Mouse (Mus musculus) olfactory bulb, adult 2 months (tissue): ENCODE measurements around the gene Il20rb. TPM values are rescaled to one million over a fixed set of nuclear protein-coding genes. Genes with fewer than 3 reads are reported as not detected.

Experiments
- H3K27ac ChIP-seq: fragments of 200-500 bp; 2 replicates; pipeline ENCODE4 v1.5.1; 2012; ENCODE audit warnings: low read depth, low read length; ENCODE audit not compliant: insufficient read depth
- H3K4me1 ChIP-seq: fragments of 200-500 bp; 2 replicates; pipeline ENCODE4 v1.6.1; 2012; ENCODE audit warnings: low read length; ENCODE audit not compliant: control insufficient read depth, insufficient read depth
- H3K4me3 ChIP-seq: fragments of 200-500 bp; 2 replicates; pipeline ENCODE4 v1.5.1; 2012; ENCODE audit warnings: mild to moderate bottlenecking, low read depth, low read length, moderate library complexity; ENCODE audit not compliant: insufficient read depth
- CTCF ChIP-seq: fragments of 200-500 bp; IDR thresholded peaks from 2 replicates; pipeline ENCODE4 v1.5.1; 2012; ENCODE audit warnings: low read depth, mild to moderate bottlenecking, low read length, moderate library complexity; ENCODE audit not compliant: insufficient read depth
- POLR2A ChIP-seq: fragments of 200-500 bp; IDR thresholded peaks from 2 replicates; pipeline ENCODE4 v1.6.1; 2012; ENCODE audit warnings: mild to moderate bottlenecking, low read depth, low read length, moderate library complexity; ENCODE audit not compliant: insufficient read depth
- WGBS: fragments of 180-500 bp; shearing (Covaris S2); methylation state at CpG from one replicate; pipeline ENCODE4 v1.1.7; 2018; 5-methylcytosine and 5-hydroxymethylcytosine counted together
- polyA plus RNA-seq: library from polyadenylated mRNA; stranded (reverse); fragments of >200 nt; gene quantifications from 2 replicates; pipeline ENCODE4 v1.2.4, GENCODE M21; 2012; ENCODE audit warnings: low replicate concordance; ENCODE audit not compliant: missing spikeins, insufficient read depth, insufficient read length

Gene Il20rb
- polyA plus RNA-seq, 1 experiment: not detected

DNA sequence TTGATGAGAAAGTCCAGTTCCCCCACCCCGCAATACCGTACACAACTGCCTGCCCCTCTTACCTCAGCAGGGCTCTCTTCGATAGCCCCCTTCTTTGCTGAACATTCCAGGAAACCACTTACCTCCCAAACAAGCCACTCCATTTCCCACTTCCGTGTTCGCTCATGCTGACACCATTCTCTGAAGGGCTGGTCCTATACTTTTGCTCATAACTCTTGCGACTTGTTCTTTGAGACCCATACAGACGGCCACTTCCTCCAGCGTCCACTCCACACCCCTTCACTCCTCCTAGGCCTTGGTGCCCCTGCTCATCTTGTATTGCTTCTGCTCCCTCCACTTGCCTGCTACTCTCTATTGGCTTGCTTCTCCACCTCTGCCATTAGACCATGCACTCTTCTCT, 67.5 kb downstream of the Il20rb start:
- 92% methylated on average over 8 of the region's 8 CpGs for WGBS
- H3K4me1 ChIP-seq: no peaks in the 10 kb centered on the region
- no peak overlapping the region for H3K27ac ChIP-seq
- TF ChIP-seq CTCF: no peak
- no peak for TF ChIP-seq POLR2A
- no peak overlapping the region for H3K4me3 ChIP-seq

DNA sequence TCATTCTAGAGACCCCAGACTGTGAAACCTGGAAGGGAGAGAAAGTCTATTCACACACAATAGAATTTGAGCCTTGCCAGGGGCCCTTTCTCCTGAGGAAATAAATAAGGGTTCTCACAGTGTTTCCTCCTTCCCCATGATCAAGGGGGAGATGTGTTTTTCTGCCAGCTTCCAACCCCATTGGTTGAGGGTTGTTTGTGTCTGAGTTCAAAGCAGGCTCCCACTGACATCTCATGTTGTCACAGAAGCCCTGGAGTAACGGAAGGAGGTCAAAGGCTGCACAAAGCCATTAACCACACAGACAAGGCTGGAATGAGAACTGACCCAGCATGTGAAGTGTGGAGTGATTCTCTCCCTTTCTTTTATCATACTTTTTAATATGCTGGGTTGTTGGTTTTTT, 69.8 kb downstream of the Il20rb start:
- no peak overlapping the region for H3K27ac ChIP-seq
- H3K4me1 ChIP-seq: no peaks in the 10 kb centered on the region
- H3K4me3 ChIP-seq: no peak overlapping the region
- TF ChIP-seq CTCF: no peak
- TF ChIP-seq POLR2A: no peak
- WGBS: 68% methylated on average over 1 of the region's 1 CpGs

DNA sequence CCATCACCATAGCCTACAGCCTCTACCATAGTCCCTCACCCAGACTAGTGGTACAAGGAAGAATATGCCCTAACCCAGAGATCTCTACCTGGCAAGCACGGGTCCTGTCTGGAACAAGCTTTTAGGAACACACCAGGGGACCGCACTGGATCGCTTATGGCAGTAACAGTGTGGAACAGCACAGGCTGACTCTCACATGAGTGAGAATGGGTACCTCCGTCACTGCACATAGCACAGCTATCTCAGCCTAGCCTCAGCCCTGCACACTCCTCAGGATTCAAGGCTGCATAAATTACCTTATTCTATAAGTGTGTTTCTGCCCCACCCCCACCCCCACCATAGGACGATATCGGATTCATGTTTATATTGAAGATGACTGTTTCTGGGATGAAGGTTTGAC, 70.3 kb downstream of the Il20rb start:
- 76% methylated on average over 6 of the region's 6 CpGs for WGBS
- no peak overlapping the region for H3K4me3 ChIP-seq
- TF ChIP-seq CTCF (no peak), POLR2A (no peak)
- H3K4me1 ChIP-seq: no peaks in the 10 kb centered on the region
- no peak overlapping the region for H3K27ac ChIP-seq

DNA sequence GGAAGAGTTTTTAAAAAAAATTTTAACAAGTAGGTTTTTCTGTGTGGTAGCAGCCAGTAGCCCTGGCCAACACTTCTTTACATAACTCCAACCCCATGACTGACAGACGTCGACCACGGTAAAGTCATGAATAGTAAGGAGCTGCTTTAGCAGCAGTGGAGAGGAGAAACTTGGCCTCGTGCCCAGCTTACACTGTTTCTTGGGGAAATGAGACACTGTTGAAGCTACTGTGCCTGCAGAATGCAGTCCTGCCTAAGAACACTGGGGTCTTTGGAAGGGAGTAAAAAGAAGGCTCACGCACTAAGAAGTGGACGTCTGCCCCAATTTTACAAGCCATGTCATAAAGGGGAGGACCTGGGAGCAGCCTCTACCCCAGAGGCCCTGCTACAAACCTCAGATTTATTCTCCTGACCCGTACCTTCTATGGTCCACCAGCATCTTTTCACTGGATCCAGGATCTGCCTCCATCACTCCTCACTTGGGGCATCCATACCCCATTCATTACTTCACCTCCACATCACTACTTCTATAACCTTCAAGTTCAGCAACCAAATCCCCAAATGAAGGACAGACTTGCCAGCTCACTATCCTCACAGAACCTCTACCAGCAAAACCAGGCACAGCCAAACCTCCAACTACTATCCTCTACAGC, 71.1 kb downstream of the Il20rb start:
- Histone ChIP-seq H3K27ac (no peak overlapping the region), H3K4me3 (no peak overlapping the region), H3K4me1 (no peaks in the 10 kb centered on the region)
- TF ChIP-seq CTCF (no peak), POLR2A (no peak)
- 17% methylated on average over 7 of the region's 7 CpGs for WGBS

Other genes with a start within 250 kb of the Il20rb start
- gene Nck1, start 59.3 kb upstream of the Il20rb start, polyA plus RNA-seq: not detected in 2 replicates
- gene Slc35g2, start 84.3 kb upstream of the Il20rb start, polyA plus RNA-seq: not detected in 2 replicates
- gene Stag1, start 111.0 kb upstream of the Il20rb start, polyA plus RNA-seq: not detected in 2 replicates